Mouse (Mus musculus): ENCODE data around the gene Bicd1. TPM values are rescaled to one million over a fixed set of nuclear protein-coding genes. Genes with fewer than 3 reads are reported as not detected.

Bicd1 gene
- polyA plus RNA-seq, 1 experiment from 2014 or later: 0.78 TPM

DNA sequence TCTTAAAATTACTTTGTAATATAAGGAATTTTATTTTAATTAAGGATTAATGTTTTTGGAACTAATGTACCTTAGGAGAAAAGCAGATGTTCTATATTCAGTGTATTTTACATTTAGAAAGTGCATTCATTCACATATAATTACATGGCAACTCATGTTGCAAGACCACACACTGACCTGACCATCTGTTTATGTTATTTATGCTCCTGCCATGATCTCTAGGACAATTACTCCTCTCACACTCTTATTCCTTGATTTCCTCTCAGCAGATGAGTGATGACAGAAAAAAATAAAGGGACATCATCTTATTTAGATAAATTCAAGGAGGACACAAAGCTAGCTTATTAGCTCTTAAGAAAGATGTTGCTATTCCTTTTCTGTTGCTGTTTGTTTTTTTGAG lies 9.3 kb upstream of the Bicd1 start:
- H3K9me3 ChIP-seq (ENCODE audit: low read length): no peaks in the 10 kb centered on the region
- no peaks in the 10 kb centered on the region for H3K4me1 ChIP-seq (ENCODE audit: insufficient read depth)
- H3K27me3 ChIP-seq (ENCODE audit: insufficient read depth, low read length): no peaks in the 10 kb centered on the region
- TF ChIP-seq EP300 (IDR thresholded peaks at IDR 0.05; ENCODE audit: low read depth) (no peak), CTCF (IDR thresholded peaks at IDR 0.05; ENCODE audit: low read depth) (no peak)
- no peak overlapping the region for H3K9ac ChIP-seq (replicated peaks)
- no peak overlapping the region for H3K4me2 ChIP-seq (ENCODE audit: low read depth, low read length)
- DNase-seq (no peak), ATAC-seq (no peak)
- H3K4me3 ChIP-seq (ENCODE audit: low read depth, low read length): no peak overlapping the region
- H3K36me3 ChIP-seq (replicated peaks; ENCODE audit: insufficient read depth, low read length): no peaks in the 10 kb centered on the region
- no peak overlapping the region for H3K27ac ChIP-seq (ENCODE audit: low read depth)

DNA sequence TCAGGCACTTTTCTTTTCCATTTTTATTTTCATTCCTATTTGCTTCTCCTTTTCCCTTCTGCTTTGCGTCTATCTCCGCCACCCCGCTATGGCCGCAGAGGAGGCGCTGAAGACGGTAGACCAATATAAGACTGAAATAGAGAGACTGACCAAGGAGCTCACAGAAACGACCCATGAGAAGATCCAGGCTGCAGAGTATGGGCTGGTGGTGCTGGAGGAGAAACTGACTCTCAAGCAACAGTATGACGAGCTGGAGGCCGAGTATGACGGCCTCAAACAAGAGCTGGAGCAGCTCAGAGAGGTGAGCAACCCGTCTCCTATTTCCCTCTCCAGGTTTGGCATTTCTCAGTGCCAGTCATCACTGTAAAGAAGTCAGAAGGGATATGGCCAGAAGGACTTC lies 655 bp downstream of the Bicd1 start:
- 2% methylated on average over 11 of the region's 11 CpGs for WGBS (ENCODE audit: insufficient replicate concordance)
- Histone ChIP-seq H3K36me3 (replicated peaks; ENCODE audit: insufficient read depth, low read length) (no peaks in the 10 kb centered on the region), H3K9me3 (ENCODE audit: low read length) (no peaks in the 10 kb centered on the region), H3K4me1 (ENCODE audit: insufficient read depth) (no peaks in the 10 kb centered on the region), H3K27me3 (ENCODE audit: insufficient read depth, low read length) (peaks cover 4% of the 10 kb centered on the region; the same call in 1 of the 2 replicates), H3K4me2 (ENCODE audit: low read depth, low read length) (peak overlapping the region; percentile 79), H3K9ac (replicated peaks) (peak overlapping the region; percentile 56), H3K27ac (ENCODE audit: low read depth) (no peak overlapping the region), H3K4me3 (ENCODE audit: low read depth, low read length) (peak overlapping the region; percentile 49)
- no peak for ATAC-seq
- DNase-seq: no peak
- TF ChIP-seq EP300 (IDR thresholded peaks at IDR 0.05; ENCODE audit: low read depth) (no peak), CTCF (IDR thresholded peaks at IDR 0.05; ENCODE audit: low read depth) (no peak)

DNA sequence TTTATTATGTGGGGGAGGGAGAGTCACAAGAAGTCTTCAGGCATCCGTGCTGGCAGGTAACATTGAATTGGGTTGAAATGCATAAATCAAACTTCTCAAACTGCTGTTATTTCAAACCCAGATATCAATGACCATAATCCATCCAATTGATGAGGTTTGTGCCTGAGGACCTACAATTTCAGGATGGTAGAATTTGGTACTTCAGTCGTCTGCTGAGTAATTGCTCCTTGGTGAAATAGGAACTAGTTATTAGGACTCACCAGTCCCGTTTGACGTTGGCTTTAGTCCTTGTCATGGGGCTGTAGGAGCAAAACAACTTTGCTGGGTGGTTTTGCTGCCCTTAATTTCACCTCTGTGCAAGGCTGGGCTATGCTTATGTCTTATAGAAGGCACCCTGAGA lies 1.2 kb downstream of the Bicd1 start:
- Histone ChIP-seq H3K36me3 (replicated peaks; ENCODE audit: insufficient read depth, low read length) (no peaks in the 10 kb centered on the region), H3K27me3 (ENCODE audit: insufficient read depth, low read length) (peaks cover 4% of the 10 kb centered on the region; the same call in 1 of the 2 replicates), H3K4me3 (ENCODE audit: low read depth, low read length) (peak overlapping the region; percentile 49), H3K9ac (replicated peaks) (no peak overlapping the region), H3K4me2 (ENCODE audit: low read depth, low read length) (peak overlapping the region; percentile 79), H3K27ac (ENCODE audit: low read depth) (no peak overlapping the region), H3K9me3 (ENCODE audit: low read length) (no peaks in the 10 kb centered on the region), H3K4me1 (ENCODE audit: insufficient read depth) (no peaks in the 10 kb centered on the region)
- TF ChIP-seq CTCF (IDR thresholded peaks at IDR 0.05; ENCODE audit: low read depth) (no peak), EP300 (IDR thresholded peaks at IDR 0.05; ENCODE audit: low read depth) (no peak)
- 24% methylated on average over 4 of the region's 4 CpGs for WGBS (ENCODE audit: insufficient replicate concordance)
- ATAC-seq (no peak), DNase-seq (no peak)

DNA sequence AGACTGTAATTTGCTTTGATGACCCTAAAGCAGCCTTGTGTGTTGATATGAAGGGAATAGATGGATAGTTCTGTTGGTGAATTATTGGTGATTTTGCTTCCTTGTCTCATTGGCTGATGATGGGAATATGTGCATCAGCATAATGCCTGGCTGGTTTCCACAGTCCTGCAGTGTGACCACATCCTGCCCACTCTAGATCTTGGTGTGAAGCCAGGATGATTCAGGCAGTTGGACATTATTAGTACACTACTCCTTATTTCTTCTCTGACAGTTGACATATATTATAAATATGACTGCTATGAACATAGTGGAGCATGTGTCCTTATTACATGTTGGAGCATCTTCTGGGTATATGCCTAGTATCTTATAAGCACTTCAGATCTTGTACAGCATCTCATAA lies 4.6 kb downstream of the Bicd1 start:
- no peaks in the 10 kb centered on the region for H3K4me1 ChIP-seq (ENCODE audit: insufficient read depth)
- ATAC-seq (no peak), DNase-seq (no peak)
- no peak overlapping the region for H3K4me3 ChIP-seq (ENCODE audit: low read depth, low read length)
- no peak overlapping the region for H3K9ac ChIP-seq (replicated peaks)
- peaks cover 4% of the 10 kb centered on the region; the same call in 1 of the 2 replicates for H3K27me3 ChIP-seq (ENCODE audit: insufficient read depth, low read length)
- H3K4me2 ChIP-seq (ENCODE audit: low read depth, low read length): no peak overlapping the region
- H3K27ac ChIP-seq (ENCODE audit: low read depth): no peak overlapping the region
- TF ChIP-seq CTCF (IDR thresholded peaks at IDR 0.05; ENCODE audit: low read depth): no peak
- TF ChIP-seq EP300 (IDR thresholded peaks at IDR 0.05; ENCODE audit: low read depth): no peak
- H3K36me3 ChIP-seq (replicated peaks; ENCODE audit: insufficient read depth, low read length): no peaks in the 10 kb centered on the region
- H3K9me3 ChIP-seq (ENCODE audit: low read length): no peaks in the 10 kb centered on the region

DNA sequence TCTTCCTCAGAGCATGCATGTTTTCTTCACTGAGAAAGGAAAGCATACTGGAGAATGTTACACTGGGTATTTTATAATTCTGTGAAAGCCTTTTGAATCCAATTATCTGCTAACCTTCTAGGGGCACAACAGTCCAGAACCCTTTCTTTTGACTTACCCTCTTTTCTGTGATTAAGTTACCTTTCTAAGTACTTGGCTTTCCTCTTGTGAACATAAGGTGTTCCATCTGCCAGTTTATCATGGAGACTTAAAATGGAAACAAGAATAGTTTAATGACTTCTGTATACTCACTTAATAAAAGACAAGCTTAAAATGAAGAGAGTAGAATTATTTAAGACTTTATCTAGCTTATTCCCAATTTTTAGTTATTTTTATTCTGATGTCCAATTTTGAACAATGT lies 16.1 kb downstream of the Bicd1 start:
- Histone ChIP-seq H3K27me3 (ENCODE audit: insufficient read depth, low read length) (no peaks in the 10 kb centered on the region), H3K4me2 (ENCODE audit: low read depth, low read length) (no peak overlapping the region), H3K4me3 (ENCODE audit: low read depth, low read length) (no peak overlapping the region), H3K9me3 (ENCODE audit: low read length) (no peaks in the 10 kb centered on the region), H3K4me1 (ENCODE audit: insufficient read depth) (no peaks in the 10 kb centered on the region), H3K36me3 (replicated peaks; ENCODE audit: insufficient read depth, low read length) (no peaks in the 10 kb centered on the region), H3K27ac (ENCODE audit: low read depth) (no peak overlapping the region), H3K9ac (replicated peaks) (no peak overlapping the region)
- no peak for TF ChIP-seq EP300 (IDR thresholded peaks at IDR 0.05; ENCODE audit: low read depth)
- TF ChIP-seq CTCF (IDR thresholded peaks at IDR 0.05; ENCODE audit: low read depth): no peak
- no peak for ATAC-seq
- DNase-seq: no peak

DNA sequence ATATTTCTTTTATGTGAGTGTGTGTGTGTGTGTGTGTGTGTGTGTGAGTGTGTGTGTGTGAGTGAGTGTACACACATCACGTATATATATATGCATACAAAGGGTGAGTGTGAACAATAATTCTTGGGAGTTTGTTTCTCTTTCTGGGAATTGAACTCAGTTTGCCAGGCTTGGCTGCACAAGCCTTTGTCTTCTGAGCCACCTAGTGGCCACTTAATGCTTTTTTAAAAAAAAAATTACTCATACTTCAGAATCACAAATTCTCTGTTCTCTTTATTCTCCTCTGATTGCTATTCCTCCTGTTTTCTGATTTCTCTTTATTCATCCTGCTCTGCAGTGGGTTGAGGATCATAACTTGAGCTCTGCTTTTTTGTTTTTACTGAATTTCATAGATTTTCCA lies 30.5 kb downstream of the Bicd1 start:
- Histone ChIP-seq H3K4me2 (ENCODE audit: low read depth, low read length) (no peak overlapping the region), H3K4me1 (ENCODE audit: insufficient read depth) (no peaks in the 10 kb centered on the region), H3K27me3 (ENCODE audit: insufficient read depth, low read length) (no peaks in the 10 kb centered on the region), H3K4me3 (ENCODE audit: low read depth, low read length) (no peak overlapping the region), H3K9ac (replicated peaks) (no peak overlapping the region), H3K36me3 (replicated peaks; ENCODE audit: insufficient read depth, low read length) (no peaks in the 10 kb centered on the region), H3K9me3 (ENCODE audit: low read length) (no peaks in the 10 kb centered on the region), H3K27ac (ENCODE audit: low read depth) (no peak overlapping the region)
- DNase-seq (no peak), ATAC-seq (no peak)
- TF ChIP-seq CTCF (IDR thresholded peaks at IDR 0.05; ENCODE audit: low read depth) (peak; percentile 42), EP300 (IDR thresholded peaks at IDR 0.05; ENCODE audit: low read depth) (no peak)
- 53% methylated on average over 1 of the region's 1 CpGs for WGBS (ENCODE audit: insufficient replicate concordance)

DNA sequence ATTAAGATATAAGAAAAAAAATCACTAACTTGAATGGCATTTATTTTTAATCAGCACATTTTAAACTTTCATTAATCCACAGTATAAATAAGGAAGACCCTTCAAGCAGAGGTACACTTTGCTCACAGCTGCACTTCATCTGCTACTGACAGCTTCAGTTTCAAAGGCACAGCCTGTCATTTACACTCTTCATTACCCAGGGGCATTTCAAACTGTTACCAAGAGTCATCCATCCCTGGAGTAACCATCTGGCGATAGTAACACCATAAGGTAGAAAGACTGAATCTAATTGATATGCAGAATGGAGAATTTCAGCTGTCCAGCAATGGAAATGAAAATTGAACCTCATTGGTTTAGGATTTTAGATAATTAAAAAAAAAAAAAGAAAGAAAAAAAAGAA lies 34.2 kb downstream of the Bicd1 start:
- H3K9ac ChIP-seq (replicated peaks): no peak overlapping the region
- no peak overlapping the region for H3K27ac ChIP-seq (ENCODE audit: low read depth)
- DNase-seq (no peak), ATAC-seq (no peak)
- H3K36me3 ChIP-seq (replicated peaks; ENCODE audit: insufficient read depth, low read length): no peaks in the 10 kb centered on the region
- H3K4me2 ChIP-seq (ENCODE audit: low read depth, low read length): no peak overlapping the region
- 72% methylated on average over 1 of the region's 1 CpGs for WGBS (ENCODE audit: insufficient replicate concordance)
- H3K4me1 ChIP-seq (ENCODE audit: insufficient read depth): no peaks in the 10 kb centered on the region
- H3K9me3 ChIP-seq (ENCODE audit: low read length): no peaks in the 10 kb centered on the region
- no peak overlapping the region for H3K4me3 ChIP-seq (ENCODE audit: low read depth, low read length)
- TF ChIP-seq EP300 (IDR thresholded peaks at IDR 0.05; ENCODE audit: low read depth) (no peak), CTCF (IDR thresholded peaks at IDR 0.05; ENCODE audit: low read depth) (no peak)
- H3K27me3 ChIP-seq (ENCODE audit: insufficient read depth, low read length): no peaks in the 10 kb centered on the region

Measured in liver, postnatal 0 days (tissue).